Mouse (Mus musculus): ENCODE data around the gene Lrmda.

- TF ChIP-seq CTCF (IDR thresholded peaks at IDR 0.05 in 2 of 3, conservative IDR thresholded peaks at IDR 0.05 in 1 of 3; ENCODE audit: control insufficient read depth in 1 of 3, insufficient read depth in 1 of 3, low read depth in 2 of 3, low read length in 3 of 3, poor library complexity in 1 of 3, severe bottlenecking in 1 of 3) (no peak), RCOR1 (IDR thresholded peaks at IDR 0.05; ENCODE audit: low read depth, low read length) (no peak), TAL1 (IDR thresholded peaks at IDR 0.05; ENCODE audit: low read length) (no peak), POLR2AphosphoS2 (IDR thresholded peaks at IDR 0.05; ENCODE audit: low read length) (no peak), CHD1 (IDR thresholded peaks at IDR 0.05; ENCODE audit: low read depth, low read length) (no peak), SIN3A (IDR thresholded peaks at IDR 0.05; ENCODE audit: low read length) (no peak), POLR2A (IDR thresholded peaks at IDR 0.05; ENCODE audit: control insufficient read depth in 1 of 2, insufficient read depth in 1 of 2, low read depth in 1 of 2, low read length in 2 of 2, poor library complexity in 1 of 2) (no peak)
These were observed 567.9 kb downstream of the Lrmda start for GRCm38 (mm10) chr14:22587285-22587957.
